Mouse (Mus musculus) ES-E14 (cell line): ENCODE data around the gene Ank2. TPM values are rescaled to one million over a fixed set of nuclear protein-coding genes. Genes with fewer than 3 reads are reported as not detected.
A peak's percentile ranks its signal among the peaks of the same experiment; 100 is the strongest.
"Not testable (repeated sequence)": the region's sequence is repeated elsewhere in the genome, so short reads cannot be mapped to it uniquely, and the experiment has no call there.

Experiments used
- DNase-seq: peaks from one replicate; pipeline ENCODE4 v3.0.0-alpha.2; 2013; ENCODE audit warnings: low read depth, low spot score
- H3K27ac ChIP-seq: 2 replicates; pipeline ENCODE4 v1.5.1; 2012; ENCODE audit warnings: low read depth, mild to moderate bottlenecking, low read length, moderate library complexity, mixed read lengths; ENCODE audit not compliant: poor library complexity, insufficient read depth, severe bottlenecking
- H3K36me3 ChIP-seq: 2 replicates; pipeline ENCODE4 v1.6.1; 2012; ENCODE audit warnings: mild to moderate bottlenecking, low read length, moderate library complexity, mixed read lengths; ENCODE audit not compliant: control insufficient read depth, poor library complexity, insufficient read depth, severe bottlenecking
- H3K4me1 ChIP-seq, 2 experiments: fragments of 150-350 bp in 1 of 2; sonication (generic) in 1 of 2; 2 replicates each; pipeline ENCODE4 v1.6.1; 2012; ENCODE audit warnings: low read length in 2 of 2, mild to moderate bottlenecking in 1 of 2, mixed read lengths in 1 of 2; ENCODE audit not compliant: control insufficient read depth in 2 of 2, insufficient read depth in 2 of 2, poor library complexity in 1 of 2
- H3K4me3 ChIP-seq, 2 experiments: fragments of 150-350 bp in 1 of 2; sonication (generic) in 1 of 2; 2 replicates each; pipeline ENCODE4 v1.5.1; 2012; ENCODE audit warnings: low read length in 2 of 2, low read depth in 1 of 2, mild to moderate bottlenecking in 1 of 2, mixed read lengths in 1 of 2; ENCODE audit not compliant: insufficient read depth in 1 of 2, poor library complexity in 1 of 2, severe bottlenecking in 1 of 2
- H3K9ac ChIP-seq: 2 replicates; pipeline ENCODE4 v1.6.1; 2012; ENCODE audit warnings: low read depth, mild to moderate bottlenecking, low read length, mixed read lengths; ENCODE audit not compliant: poor library complexity, insufficient read depth, severe bottlenecking
- H3K9me3 ChIP-seq: fragments of 150-350 bp; sonication (generic); 2 replicates; pipeline ENCODE4 v1.6.1; 2012; ENCODE audit warnings: low read depth, mild to moderate bottlenecking, low read length; ENCODE audit not compliant: control insufficient read depth, insufficient read depth
- CHD2 ChIP-seq: IDR thresholded peaks from 2 replicates; pipeline ENCODE4 v1.6.1; 2014; ENCODE audit warnings: mild to moderate bottlenecking, low read depth, low read length, inconsistent platforms
- HCFC1 ChIP-seq: IDR thresholded peaks from 2 replicates; pipeline ENCODE4 v1.6.1; 2012; ENCODE audit warnings: low read length, inconsistent platforms, borderline replicate concordance; ENCODE audit not compliant: insufficient read depth
- MAFK ChIP-seq: IDR thresholded peaks from 2 replicates; pipeline ENCODE4 v1.6.1; 2014; ENCODE audit warnings: mild to moderate bottlenecking, low read depth, low read length, inconsistent platforms; ENCODE audit not compliant: insufficient read depth
- ZC3H11A ChIP-seq: IDR thresholded peaks from 2 replicates; pipeline ENCODE4 v1.6.1; 2012; ENCODE audit warnings: low read depth, mild to moderate bottlenecking, inconsistent platforms, low read length, borderline replicate concordance
- ZNF384 ChIP-seq: IDR thresholded peaks from 2 replicates; pipeline ENCODE4 v1.6.1; 2012; ENCODE audit warnings: low read depth, low read length, inconsistent platforms
- in situ Hi-C, 2 experiments: fragments of 600-800 bp; cut with MboI; formaldehyde crosslinking; loops; one replicate each; pipeline ENCODE4 v1.15.1; 2025; ENCODE audit warnings: low sequenced_read_pairs in 2 of 2, inconsistent platforms in 1 of 2; ENCODE audit not compliant: unreplicated experiment in 2 of 2
- total RNA-seq: library from RNA; depleted of rRNA; stranded (reverse); fragments of 300-350 nt; gene quantifications from 2 replicates; pipeline ENCODE4 v1.2.3, GENCODE M21; 2012

Ank2 gene
- total RNA-seq, 1 experiment, result 15.2 TPM

DNA sequence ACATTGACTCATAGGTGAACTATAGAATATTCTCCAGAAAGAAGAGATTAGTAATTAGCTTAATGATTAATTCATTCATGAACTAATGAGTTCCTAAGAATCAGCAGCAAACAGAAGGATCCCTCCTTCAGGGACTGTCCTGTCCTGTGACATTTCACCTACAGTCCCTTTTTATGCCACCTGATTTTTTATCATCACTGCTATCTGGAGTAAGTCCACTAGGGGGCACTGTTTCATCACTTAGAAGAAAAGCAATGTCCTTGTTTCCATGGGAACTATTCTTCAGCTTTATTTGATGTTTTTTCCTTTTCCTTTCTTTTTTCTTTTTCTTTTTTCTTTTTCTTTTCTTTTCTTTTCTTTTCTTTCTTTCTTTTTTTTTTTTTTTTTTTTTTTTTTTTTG is 176.3 kb downstream of the Ank2 start:
- H3K9me3 ChIP-seq, result no peaks in the 10 kb centered on the region
- no peak overlapping the region for H3K27ac ChIP-seq
- TF ChIP-seq ZNF384 (peak; percentile 61; the same call in 1 of the 2 replicates), HCFC1 (no peak), ZC3H11A (0 out of 2 replicates have a peak, but pooled peaks have one; percentile 8), MAFK (no peak), CHD2 (no peak)
- no peaks in the 10 kb centered on the region for H3K4me1 ChIP-seq
- no peaks in the 10 kb centered on the region for H3K36me3 ChIP-seq
- no peak overlapping the region for H3K9ac ChIP-seq
- H3K4me3 ChIP-seq, result no peak overlapping the region
- DNase-seq, result peak; percentile 75
- in situ Hi-C loops, result loop anchor here in 1 of 2 experiments (10.0 kb wide), 1 partner anchor 112 kb away; no protein-coding TSS in a partner anchor

DNA sequence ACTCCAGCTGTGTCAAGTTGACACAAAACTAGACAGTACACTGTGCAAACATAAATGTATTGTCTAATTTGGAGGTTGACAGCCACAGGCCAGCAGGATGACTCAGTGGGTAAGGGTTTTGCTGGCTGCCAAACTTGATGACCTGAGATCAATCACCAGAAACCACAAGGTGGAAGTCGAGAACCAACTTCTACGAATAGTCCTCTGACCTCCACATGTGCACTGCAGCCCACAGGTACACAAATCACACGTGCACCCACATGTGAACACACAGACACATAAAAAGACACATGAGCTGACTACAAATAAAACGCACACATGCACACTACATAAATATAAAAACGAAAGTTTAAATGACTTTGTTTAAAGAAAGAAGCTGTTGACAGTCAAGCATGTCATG is 177.5 kb downstream of the Ank2 start:
- DNase-seq, result no peak
- H3K4me3 ChIP-seq, result no peak overlapping the region
- no peak overlapping the region for H3K27ac ChIP-seq
- in situ Hi-C loops, result loop anchor here in 1 of 2 experiments (10.0 kb wide), 1 partner anchor 113 kb away; no protein-coding TSS in a partner anchor
- no peaks in the 10 kb centered on the region for H3K36me3 ChIP-seq
- TF ChIP-seq HCFC1, result no peak
- TF ChIP-seq ZC3H11A, result no peak
- no peak for TF ChIP-seq CHD2
- TF ChIP-seq MAFK, result no peak
- TF ChIP-seq ZNF384, result no peak
- no peaks in the 10 kb centered on the region for H3K9me3 ChIP-seq
- H3K4me1 ChIP-seq, result no peaks in the 10 kb centered on the region
- H3K9ac ChIP-seq, result no peak overlapping the region

DNA sequence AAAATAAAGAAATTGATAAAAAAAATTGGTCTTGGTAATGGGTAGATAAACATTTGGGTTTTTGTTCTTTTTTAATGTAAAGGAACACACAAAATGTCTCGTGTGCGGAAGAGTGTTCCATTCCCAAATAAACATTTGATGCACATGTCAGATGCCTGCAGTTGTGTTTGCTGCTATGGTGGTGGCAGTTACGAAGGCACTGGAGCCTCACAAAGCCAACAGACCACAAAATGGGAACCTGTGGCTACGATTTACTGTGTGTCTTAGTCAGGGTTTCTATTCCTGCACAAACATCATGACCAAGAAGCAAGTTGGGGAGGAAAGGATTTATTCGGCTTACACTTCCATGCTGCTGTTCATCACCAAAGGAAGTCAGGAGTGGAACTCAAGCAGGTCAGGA is 178.1 kb downstream of the Ank2 start:
- DNase-seq, H3K4me3 ChIP-seq, H3K36me3 ChIP-seq, H3K4me1 ChIP-seq, H3K9me3 ChIP-seq, H3K27ac ChIP-seq, H3K9ac ChIP-seq: not testable (repeated sequence)
- in situ Hi-C loops, result loop anchor here in 1 of 2 experiments (10.0 kb wide), 1 partner anchor 114 kb away; no protein-coding TSS in a partner anchor

DNA sequence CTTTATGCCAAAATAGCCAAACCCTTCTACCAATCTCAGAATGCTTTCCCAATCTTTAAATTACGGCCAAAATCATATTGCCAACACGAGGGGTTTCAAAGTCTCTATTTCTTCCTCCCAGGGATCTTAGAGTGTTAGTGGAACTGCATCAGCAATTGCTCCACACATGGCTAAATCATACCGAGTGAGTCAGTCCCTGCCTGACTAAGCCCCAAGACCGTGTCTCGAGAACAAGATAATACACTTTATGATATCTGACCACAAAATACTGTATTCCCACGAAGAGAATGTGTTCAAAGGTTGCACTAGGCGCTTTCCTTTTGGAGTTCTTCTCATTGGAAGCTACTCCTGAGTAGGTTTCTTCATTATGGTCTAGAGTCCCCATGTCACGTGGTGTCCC is 178.8 kb downstream of the Ank2 start:
- in situ Hi-C loops, result loop anchor here in 1 of 2 experiments (10.0 kb wide), 1 partner anchor 114 kb away; no protein-coding TSS in a partner anchor
- no peaks in the 10 kb centered on the region for H3K9me3 ChIP-seq
- TF ChIP-seq CHD2 (no peak), ZC3H11A (no peak), ZNF384 (no peak), MAFK (no peak), HCFC1 (no peak)
- no peaks in the 10 kb centered on the region for H3K4me1 ChIP-seq
- H3K9ac ChIP-seq, result no peak overlapping the region
- no peaks in the 10 kb centered on the region for H3K36me3 ChIP-seq
- no peak for DNase-seq
- H3K27ac ChIP-seq, result no peak overlapping the region
- H3K4me3 ChIP-seq, result no peak overlapping the region

DNA sequence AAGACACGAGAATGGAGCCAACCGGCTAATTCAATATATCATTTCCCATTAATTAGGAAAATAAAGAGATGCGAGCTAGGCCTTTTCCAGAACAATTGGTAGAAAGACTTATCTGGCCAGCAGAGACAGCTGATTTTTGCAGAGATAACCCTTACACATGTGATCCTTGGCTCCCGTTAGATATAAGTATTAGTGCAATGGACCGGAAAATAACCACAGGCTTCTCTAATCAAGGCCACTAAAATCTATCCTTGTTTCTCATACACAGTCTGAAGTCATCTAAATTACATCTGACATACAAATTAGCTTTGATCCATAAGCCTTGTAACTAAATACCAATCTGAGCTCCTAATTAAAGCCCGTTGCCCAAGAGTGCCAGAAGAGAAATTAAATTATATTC is 181.5 kb downstream of the Ank2 start:
- no peak overlapping the region for H3K4me3 ChIP-seq
- no peak for DNase-seq
- H3K27ac ChIP-seq, result no peak overlapping the region
- H3K36me3 ChIP-seq, result no peaks in the 10 kb centered on the region
- no peaks in the 10 kb centered on the region for H3K9me3 ChIP-seq
- no peak for TF ChIP-seq ZC3H11A
- no peak for TF ChIP-seq ZNF384
- TF ChIP-seq CHD2, result no peak
- no peak for TF ChIP-seq HCFC1
- TF ChIP-seq MAFK, result no peak
- no peak overlapping the region for H3K9ac ChIP-seq
- H3K4me1 ChIP-seq, result no peaks in the 10 kb centered on the region
- in situ Hi-C loops, result no loop called here
